Mouse (Mus musculus): Measurements from ENCODE around the gene Fgr. TPM values are rescaled to one million over a fixed set of nuclear protein-coding genes. Genes with fewer than 3 reads are reported as not detected.
A peak's percentile ranks its signal among the peaks of the same experiment; 100 is the strongest.

Gene Fgr
- polyA plus RNA-seq, 1 experiment from 2014 or later: 2.3 TPM

DNA sequence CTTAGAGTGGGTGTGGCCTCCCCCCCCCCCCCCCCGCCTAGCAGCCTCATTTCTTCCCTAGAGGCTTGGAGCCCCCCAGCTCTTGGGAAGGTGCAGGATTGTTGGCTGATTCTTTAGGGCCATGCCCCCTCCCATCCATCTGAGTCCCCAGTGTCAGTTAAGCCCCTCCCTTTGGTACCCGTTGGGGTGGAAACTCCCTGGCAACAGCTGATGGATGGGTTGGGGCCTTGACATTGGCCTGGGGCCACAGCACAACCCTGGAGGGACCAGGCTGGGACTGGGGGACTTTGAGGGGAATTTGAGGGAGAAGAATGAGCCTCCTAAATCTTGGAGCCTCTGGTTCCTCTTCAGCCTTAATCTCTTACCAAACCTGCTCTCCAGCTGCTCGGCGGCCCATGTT is 50.5 kb downstream of the Fgr start:
- ATAC-seq: no peak
- Histone ChIP-seq H3K4me3 (replicated peaks) (no peak overlapping the region), H3K9me3 (no peaks in the 10 kb centered on the region), H3K27me3 (replicated peaks) (no peaks in the 10 kb centered on the region), H3K9ac (no peak overlapping the region), H3K27ac (peak overlapping the region; percentile 66), H3K4me2 (replicated peaks) (peak overlapping the region; percentile 40; the same call in 1 of the 2 replicates), H3K4me1 (replicated peaks) (peaks cover 75% of the 10 kb centered on the region), H3K36me3 (0 out of 2 replicates have a peak, but pooled peaks cover 4% of the 10 kb centered on the region)
- whole genome bisulfite sequencing: 31% methylated on average over 3 of the region's 4 CpGs

- H3K4me1 ChIP-seq (replicated peaks): peaks cover 76% of the 10 kb centered on the region
- peak overlapping the region; percentile 66 for H3K27ac ChIP-seq
- 13% methylated on average over 10 of the region's 10 CpGs for WGBS
- H3K4me2 ChIP-seq (replicated peaks): peak overlapping the region; percentile 40
- 0 out of 2 replicates have a peak, but pooled peaks cover 4% of the 10 kb centered on the region for H3K36me3 ChIP-seq
- no peak overlapping the region for H3K9ac ChIP-seq
- ATAC-seq: peak; percentile 55
- no peak overlapping the region for H3K4me3 ChIP-seq (replicated peaks)
- H3K27me3 ChIP-seq (replicated peaks): no peaks in the 10 kb centered on the region
- H3K9me3 ChIP-seq: no peaks in the 10 kb centered on the region
Measured at GRCm38 (mm10) chr4:133024969-133025685, 51.2 kb downstream of the Fgr start.

DNA sequence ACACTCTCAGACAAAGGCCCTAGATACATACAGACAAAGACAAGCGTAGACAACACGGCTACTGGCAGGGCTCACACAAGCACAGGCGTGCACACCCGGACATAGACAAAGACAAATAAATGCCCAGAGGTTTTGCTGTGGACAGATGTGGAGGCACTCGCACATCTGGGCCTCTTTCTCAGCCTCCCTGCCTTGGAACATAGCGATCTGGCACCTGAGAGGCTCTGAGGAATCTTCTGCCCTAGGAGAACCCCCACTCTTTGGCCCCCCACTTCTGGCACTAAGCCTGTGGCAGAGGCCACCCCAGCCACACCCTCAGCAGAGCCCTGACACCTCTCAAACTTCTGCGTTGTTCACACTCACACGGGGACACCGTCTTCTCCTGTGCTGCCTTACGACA is 52.4 kb downstream of the Fgr start:
- Histone ChIP-seq H3K4me1 (replicated peaks) (peaks cover 65% of the 10 kb centered on the region), H3K27ac (no peak overlapping the region), H3K36me3 (0 out of 2 replicates have a peak, but pooled peaks cover 4% of the 10 kb centered on the region), H3K4me2 (replicated peaks) (no peak overlapping the region), H3K4me3 (replicated peaks) (no peak overlapping the region), H3K27me3 (replicated peaks) (no peaks in the 10 kb centered on the region), H3K9me3 (no peaks in the 10 kb centered on the region), H3K9ac (no peak overlapping the region)
- WGBS: 68% methylated on average over 10 of the region's 10 CpGs
- ATAC-seq: no peak

DNA sequence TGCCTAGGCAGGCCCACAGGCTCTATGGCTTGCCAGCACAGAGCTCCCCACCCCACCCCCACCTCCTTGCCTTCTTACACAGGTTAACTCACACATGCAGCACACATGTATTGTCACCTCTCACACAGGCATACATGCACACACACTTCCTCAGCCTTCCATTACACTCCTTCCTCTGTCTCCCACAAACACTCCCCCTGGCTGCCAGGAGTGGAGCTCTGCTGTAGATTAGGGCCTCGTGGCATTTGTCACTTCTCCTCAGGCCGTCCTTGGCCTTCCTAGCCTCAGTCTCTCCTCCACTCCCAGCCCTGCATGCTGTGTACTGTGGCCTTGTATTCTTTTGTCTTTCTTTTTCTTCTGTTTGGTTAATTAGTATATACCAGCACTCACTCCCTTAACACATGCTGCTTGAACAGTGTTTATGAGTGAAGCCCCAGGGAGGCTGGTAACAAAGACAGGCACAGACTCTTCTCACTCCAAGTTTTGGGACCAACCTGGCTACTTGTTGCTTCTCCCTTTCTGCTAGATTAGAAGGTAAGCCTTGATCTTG is 53.0 kb downstream of the Fgr start:
- no peak overlapping the region for H3K4me2 ChIP-seq (replicated peaks)
- no peak overlapping the region for H3K4me3 ChIP-seq (replicated peaks)
- no peak for ATAC-seq
- no peak overlapping the region for H3K27ac ChIP-seq
- H3K27me3 ChIP-seq (replicated peaks): no peaks in the 10 kb centered on the region
- peaks cover 59% of the 10 kb centered on the region for H3K4me1 ChIP-seq (replicated peaks)
- no peak overlapping the region for H3K9ac ChIP-seq
- no peaks in the 10 kb centered on the region for H3K9me3 ChIP-seq
- H3K36me3 ChIP-seq: 0 out of 2 replicates have a peak, but pooled peaks cover 4% of the 10 kb centered on the region
- WGBS: 44% methylated on average over 2 of the region's 2 CpGs

GRCm38 (mm10) chr4:133027721-133028120 is 53.8 kb downstream of the Fgr start:
- 70% methylated on average over 10 of the region's 10 CpGs for WGBS
- H3K4me1 ChIP-seq (replicated peaks): peaks cover 51% of the 10 kb centered on the region

DNA sequence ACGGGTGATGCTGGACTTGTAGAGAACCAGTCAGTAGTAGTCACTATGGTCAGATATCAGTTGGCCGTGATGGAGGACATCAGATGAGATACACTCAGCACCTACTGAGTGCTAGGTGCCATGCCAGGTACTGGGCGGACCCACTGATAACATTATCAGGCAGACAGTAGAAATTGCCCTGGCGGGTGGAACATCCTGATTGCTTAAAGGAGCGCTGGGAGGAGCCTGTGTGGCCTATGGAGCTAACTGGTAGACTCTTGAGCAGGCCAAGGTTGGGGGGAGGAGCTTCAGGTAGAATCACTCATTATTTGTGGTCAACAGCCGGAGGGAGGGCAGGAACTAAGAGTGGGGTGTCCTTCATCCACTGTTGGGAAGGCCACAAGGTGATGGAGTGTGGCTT is 54.3 kb downstream of the Fgr start:
- 73% methylated on average over 6 of the region's 6 CpGs for WGBS
- 0 out of 2 replicates have a peak, but pooled peaks have one; percentile 28 for ATAC-seq

More at GRCm38 (mm10) chr4:133027721-133028120, 53.8 kb downstream of the Fgr start:
- H3K27me3 ChIP-seq (replicated peaks): no peaks in the 10 kb centered on the region
- H3K4me2 ChIP-seq (replicated peaks): no peak overlapping the region
- ATAC-seq: no peak
- H3K36me3 ChIP-seq: 0 out of 2 replicates have a peak, but pooled peaks cover 4% of the 10 kb centered on the region
- no peak overlapping the region for H3K4me3 ChIP-seq (replicated peaks)
- no peak overlapping the region for H3K9ac ChIP-seq
- H3K9me3 ChIP-seq: no peaks in the 10 kb centered on the region
- H3K27ac ChIP-seq: no peak overlapping the region

GRCm38 (mm10) chr4:133028875-133029274 is 55.0 kb downstream of the Fgr start:
- H3K9ac ChIP-seq: no peak overlapping the region
- H3K36me3 ChIP-seq: 0 out of 2 replicates have a peak, but pooled peaks cover 4% of the 10 kb centered on the region

More for the DNA sequence above, 54.3 kb downstream of the Fgr start:
- Histone ChIP-seq H3K4me2 (replicated peaks) (no peak overlapping the region), H3K9ac (no peak overlapping the region), H3K36me3 (0 out of 2 replicates have a peak, but pooled peaks cover 4% of the 10 kb centered on the region), H3K27me3 (replicated peaks) (no peaks in the 10 kb centered on the region), H3K4me3 (replicated peaks) (no peak overlapping the region), H3K9me3 (no peaks in the 10 kb centered on the region), H3K4me1 (replicated peaks) (peaks cover 46% of the 10 kb centered on the region), H3K27ac (no peak overlapping the region)

DNA sequence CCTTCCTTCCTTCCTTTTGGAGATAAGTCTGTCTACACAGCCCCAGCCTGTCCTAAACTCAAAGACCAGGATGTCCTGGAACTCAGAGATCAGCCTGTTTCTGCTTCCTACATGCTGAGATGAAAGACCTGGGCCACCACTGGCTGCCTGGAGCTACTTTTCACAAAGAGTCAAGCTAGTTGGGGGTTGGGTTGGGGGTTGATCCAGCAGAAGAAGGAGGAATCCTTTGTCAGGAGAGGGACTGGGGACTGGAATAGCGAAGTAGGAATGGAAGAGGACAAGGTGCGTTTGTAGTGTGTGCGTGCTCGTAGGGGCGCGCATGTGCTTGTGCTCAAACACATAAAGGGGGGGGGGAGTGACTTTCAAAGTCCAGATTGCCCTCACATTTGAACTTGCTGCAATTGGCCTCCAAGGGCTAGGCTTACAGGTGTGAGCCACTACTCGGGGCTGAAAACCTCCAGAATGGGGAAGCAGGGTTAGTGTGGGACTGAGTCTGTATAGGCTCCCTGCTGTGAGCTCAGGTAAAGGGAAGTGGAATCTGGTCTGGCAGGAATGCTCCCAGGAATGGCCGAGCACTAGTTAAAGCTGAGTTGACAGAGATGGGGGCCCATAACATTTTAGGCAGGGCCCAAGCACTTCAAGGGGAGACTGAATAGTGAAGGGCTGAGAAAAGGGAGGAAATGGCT is 58.7 kb downstream of the Fgr start:
- Histone ChIP-seq H3K9ac (no peak overlapping the region), H3K27ac (no peak overlapping the region), H3K27me3 (replicated peaks) (no peaks in the 10 kb centered on the region), H3K4me1 (replicated peaks) (peaks cover 13% of the 10 kb centered on the region), H3K4me2 (replicated peaks) (no peak overlapping the region), H3K9me3 (no peaks in the 10 kb centered on the region), H3K4me3 (replicated peaks) (no peak overlapping the region), H3K36me3 (0 out of 2 replicates have a peak, but pooled peaks cover 4% of the 10 kb centered on the region)
- WGBS: 87% methylated on average over 8 of the region's 8 CpGs
- ATAC-seq: no peak

More at GRCm38 (mm10) chr4:133028875-133029274, 55.0 kb downstream of the Fgr start:
- no peak overlapping the region for H3K4me3 ChIP-seq (replicated peaks)
- 84% methylated on average over 6 of the region's 6 CpGs for WGBS
- no peak overlapping the region for H3K27ac ChIP-seq
- H3K4me1 ChIP-seq (replicated peaks): peaks cover 40% of the 10 kb centered on the region
- H3K9me3 ChIP-seq: no peaks in the 10 kb centered on the region
- no peak for ATAC-seq
- no peaks in the 10 kb centered on the region for H3K27me3 ChIP-seq (replicated peaks)
- no peak overlapping the region for H3K4me2 ChIP-seq (replicated peaks)

DNA sequence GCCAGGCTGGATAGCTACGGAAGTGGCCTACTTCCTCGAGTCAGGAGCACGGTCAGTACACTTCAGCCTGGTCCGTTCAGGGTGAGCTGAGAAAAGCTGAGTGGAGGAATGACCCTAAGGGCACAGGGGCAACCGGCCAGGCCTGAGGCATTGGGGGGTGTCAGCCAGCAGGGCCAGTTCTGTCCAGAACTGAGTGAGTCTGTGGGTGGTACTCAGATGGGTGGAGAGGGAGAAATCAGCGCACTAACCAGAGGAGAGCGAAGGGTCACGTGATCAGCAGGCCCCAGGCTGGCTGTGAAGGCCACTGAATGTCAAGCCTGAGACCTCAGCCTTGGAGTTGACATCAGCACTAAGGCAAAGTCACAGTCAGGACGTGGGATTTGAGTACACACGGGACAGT is 60.6 kb downstream of the Fgr start:
- H3K27me3 ChIP-seq (replicated peaks): no peaks in the 10 kb centered on the region
- peaks cover 25% of the 10 kb centered on the region for H3K4me1 ChIP-seq (replicated peaks)
- WGBS: 79% methylated on average over 10 of the region's 10 CpGs

DNA sequence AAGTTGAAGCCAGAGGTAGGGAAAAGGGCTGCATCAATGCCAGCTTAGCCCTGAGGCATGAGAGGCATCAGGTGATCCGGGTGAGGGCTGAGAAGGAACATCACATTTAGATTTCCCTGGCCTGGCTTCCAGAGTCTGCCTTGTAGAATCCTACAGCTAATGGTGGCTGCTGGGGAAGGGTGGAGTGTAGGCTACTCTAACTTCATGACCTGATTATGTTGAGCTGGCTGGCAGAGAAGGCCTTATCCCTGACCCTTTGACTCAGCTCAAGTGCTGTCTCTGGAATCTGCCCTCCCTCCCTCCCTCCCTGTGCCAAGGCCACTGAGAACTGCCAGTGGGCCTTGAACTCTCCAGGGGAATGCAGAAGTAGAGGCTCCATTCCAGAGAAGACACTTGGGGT is 61.6 kb downstream of the Fgr start:
- H3K4me1 ChIP-seq (replicated peaks): peaks cover 28% of the 10 kb centered on the region
- no peaks in the 10 kb centered on the region for H3K27me3 ChIP-seq (replicated peaks)
- H3K27ac ChIP-seq: no peak overlapping the region
- no peak overlapping the region for H3K4me3 ChIP-seq (replicated peaks)
- no peaks in the 10 kb centered on the region for H3K36me3 ChIP-seq
- WGBS: 74% methylated on average over 1 of the region's 1 CpGs
- no peak overlapping the region for H3K9ac ChIP-seq
- H3K4me2 ChIP-seq (replicated peaks): no peak overlapping the region
- H3K9me3 ChIP-seq: no peaks in the 10 kb centered on the region
- no peak for ATAC-seq

More for the DNA sequence above, 60.6 kb downstream of the Fgr start:
- Histone ChIP-seq H3K9ac (no peak overlapping the region), H3K9me3 (no peaks in the 10 kb centered on the region), H3K4me3 (replicated peaks) (no peak overlapping the region), H3K4me2 (replicated peaks) (no peak overlapping the region), H3K27ac (no peak overlapping the region), H3K36me3 (no peaks in the 10 kb centered on the region)
- no peak for ATAC-seq

- Histone ChIP-seq H3K4me1 (replicated peaks) (peaks cover 32% of the 10 kb centered on the region), H3K27ac (no peak overlapping the region), H3K4me2 (replicated peaks) (no peak overlapping the region), H3K4me3 (replicated peaks) (no peak overlapping the region), H3K27me3 (replicated peaks) (no peaks in the 10 kb centered on the region), H3K9ac (no peak overlapping the region), H3K36me3 (no peaks in the 10 kb centered on the region), H3K9me3 (no peaks in the 10 kb centered on the region)
- 70% methylated on average over 3 of the region's 3 CpGs for WGBS
- no peak for ATAC-seq
Measured at GRCm38 (mm10) chr4:133035946-133036345, 62.1 kb downstream of the Fgr start.

GRCm38 (mm10) chr4:133037293-133037692 is 63.4 kb downstream of the Fgr start:
- Histone ChIP-seq H3K4me1 (replicated peaks) (peaks cover 45% of the 10 kb centered on the region), H3K27ac (no peak overlapping the region), H3K36me3 (no peaks in the 10 kb centered on the region), H3K27me3 (replicated peaks) (no peaks in the 10 kb centered on the region), H3K9me3 (no peaks in the 10 kb centered on the region), H3K4me3 (replicated peaks) (no peak overlapping the region), H3K4me2 (replicated peaks) (0 out of 2 replicates have a peak overlapping the region, but pooled peaks have one; percentile 7), H3K9ac (no peak overlapping the region)
- ATAC-seq: no peak
- WGBS: 43% methylated on average over 9 of the region's 9 CpGs
